Mouse (Mus musculus) spleen, adult 2 months (tissue): ENCODE data around the gene Tcf20.

ENCODE experiments used
- CTCF ChIP-seq: fragments of 200-500 bp; IDR thresholded peaks from 2 replicates; pipeline ENCODE4 v1.5.1; 2011; ENCODE audit warnings: mild to moderate bottlenecking, inconsistent platforms; ENCODE audit not compliant: insufficient read depth, insufficient read length, insufficient replicate concordance; ENCODE audit errors: extremely low read depth
- POLR2A ChIP-seq: fragments of 200-500 bp; IDR thresholded peaks from 2 replicates; pipeline ENCODE4 v1.6.1; 2011; ENCODE audit warnings: low read depth, low read length, inconsistent platforms

GRCm38 (mm10) chr15:82934971-82935370 is 52.7 kb downstream of the Tcf20 start:
- TF ChIP-seq CTCF (no peak), POLR2A (no peak)
